Mouse (Mus musculus) right cerebral cortex, postnatal 25 days (tissue): Measurements from ENCODE around the gene Clca1.
"Not testable (repeated sequence)": the region's sequence is repeated elsewhere in the genome, so short reads cannot be mapped to it uniquely, and the experiment has no call there.

Experiments
- DNase-seq: peaks from one replicate; pipeline ENCODE4 v3.0.0; 2022

Clca1 gene

DNA sequence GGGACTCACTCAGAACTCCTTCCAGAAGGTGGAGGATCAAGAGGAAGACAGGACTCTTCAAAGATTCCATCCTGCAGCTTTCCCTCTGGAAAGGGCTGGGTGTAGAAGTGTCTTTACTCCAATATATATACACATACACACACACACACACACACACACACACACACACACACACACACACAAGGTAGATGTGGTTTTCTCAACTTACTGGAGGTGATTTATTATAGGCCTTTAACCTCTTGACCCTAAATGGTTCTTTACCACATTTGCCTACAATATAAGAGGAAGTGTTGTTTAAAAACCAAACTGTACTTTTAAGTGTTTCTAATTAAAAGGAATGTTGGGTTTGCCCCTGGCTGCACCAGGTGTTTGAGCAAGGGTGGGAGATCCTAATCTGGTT is at the start of gene Clca1:
Gene Clca1, minus strand, starts transcription at position 101 of the 400 bp plus-strand sequence.
- no peak for DNase-seq

GRCm38 (mm10) chr3:145080904-145081303 is 48.3 kb upstream of the Clca1 start:
- no peak for DNase-seq

GRCm38 (mm10) chr3:145078405-145078804 is 45.8 kb upstream of the Clca1 start:
- no peak for DNase-seq

DNA sequence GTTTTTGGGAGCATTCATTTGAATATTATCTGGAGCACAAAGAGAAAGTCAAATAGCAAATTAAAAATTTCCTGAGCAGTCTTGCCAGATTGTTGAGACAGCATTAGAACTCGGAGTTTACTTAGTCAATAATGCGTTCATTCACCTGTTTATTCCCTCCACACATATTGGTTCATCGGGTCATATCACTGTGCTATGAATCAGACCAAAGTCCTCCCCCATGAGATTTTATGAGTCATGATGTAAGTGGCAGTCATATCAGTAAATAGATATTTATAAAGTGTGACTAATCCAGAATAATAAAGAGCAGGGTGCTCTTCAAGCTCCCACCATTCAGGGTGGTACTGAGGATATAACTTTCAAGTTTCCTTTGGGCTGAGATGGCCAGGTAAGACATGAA is 39.8 kb upstream of the Clca1 start:
- no peak for DNase-seq

DNA sequence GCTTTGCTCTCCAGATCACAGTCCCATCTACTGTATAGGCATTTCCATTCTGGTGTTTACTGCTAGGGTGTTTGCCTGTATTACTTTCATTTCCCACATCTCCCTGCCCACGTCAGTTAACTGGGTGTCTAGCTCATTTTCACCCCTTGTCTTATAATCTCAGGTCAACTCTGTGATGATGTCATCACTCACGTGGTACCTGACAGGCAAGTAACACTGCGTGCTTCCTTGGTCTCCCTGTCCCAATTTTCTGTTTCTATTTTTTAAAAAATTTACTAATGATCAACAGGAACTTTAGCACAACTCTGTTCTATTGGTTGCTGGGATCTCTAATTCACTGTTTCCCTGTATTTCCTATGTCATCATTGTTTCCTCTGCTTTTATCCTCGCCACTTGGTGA is 36.4 kb upstream of the Clca1 start:
- no peak for DNase-seq

DNA sequence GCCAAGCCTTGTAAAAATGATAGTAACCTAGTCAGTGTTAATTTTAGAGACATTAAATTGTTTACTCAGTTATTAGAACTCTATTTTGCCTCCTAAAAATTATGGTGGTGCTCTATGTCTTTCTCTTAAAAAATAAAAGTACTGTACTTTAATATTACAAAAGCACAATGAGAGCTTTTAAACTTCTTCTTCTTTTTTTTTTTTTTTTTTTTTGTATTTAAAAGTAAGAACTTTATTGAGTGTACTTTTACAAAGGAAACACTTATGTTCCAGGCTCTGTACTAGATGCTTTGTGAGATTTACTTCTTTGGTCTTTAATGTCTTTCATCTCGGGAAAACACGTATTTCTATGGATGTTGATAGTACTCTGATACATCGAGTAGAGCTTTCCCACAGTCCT is 22.6 kb upstream of the Clca1 start:
- DNase-seq = not testable (repeated sequence)

DNA sequence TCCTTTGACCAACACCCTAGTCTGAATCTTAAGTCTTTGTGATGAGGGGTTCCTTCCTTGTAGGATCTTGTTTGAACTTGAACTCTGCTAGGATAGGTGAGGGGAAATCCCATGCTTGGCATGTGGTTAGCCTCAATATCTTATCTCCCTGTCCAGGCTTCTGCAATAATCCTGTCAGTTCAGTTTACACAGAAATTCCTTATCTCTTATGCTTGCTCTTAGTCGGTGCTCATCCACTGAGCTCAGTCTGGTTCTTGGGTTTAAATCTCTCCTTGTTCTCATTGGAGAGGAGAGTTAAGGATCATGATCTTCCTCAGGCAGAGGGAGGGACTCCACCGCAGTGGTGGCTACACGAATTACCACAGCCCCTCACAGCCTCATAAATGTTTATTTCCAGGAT is 17.2 kb upstream of the Clca1 start:
- DNase-seq = no peak

DNA sequence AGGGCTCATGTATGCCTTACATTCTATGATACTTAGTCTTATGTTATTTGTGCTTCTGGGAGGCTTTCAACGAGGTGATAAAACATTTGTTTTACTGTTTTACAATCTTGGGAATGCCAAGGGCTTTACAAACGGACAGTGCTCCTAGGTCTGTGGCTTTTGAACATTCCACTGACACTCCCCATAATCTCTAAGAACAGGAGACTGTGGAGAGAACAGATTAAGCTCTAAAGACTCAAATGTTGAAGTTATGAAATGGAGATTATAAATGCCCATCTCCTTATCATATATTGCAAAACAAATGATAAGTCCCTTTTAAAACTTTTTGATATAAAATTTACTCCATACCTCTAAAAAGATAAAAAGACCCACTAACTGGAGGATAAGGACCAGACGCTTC is 6.2 kb upstream of the Clca1 start:
- no peak for DNase-seq

DNA sequence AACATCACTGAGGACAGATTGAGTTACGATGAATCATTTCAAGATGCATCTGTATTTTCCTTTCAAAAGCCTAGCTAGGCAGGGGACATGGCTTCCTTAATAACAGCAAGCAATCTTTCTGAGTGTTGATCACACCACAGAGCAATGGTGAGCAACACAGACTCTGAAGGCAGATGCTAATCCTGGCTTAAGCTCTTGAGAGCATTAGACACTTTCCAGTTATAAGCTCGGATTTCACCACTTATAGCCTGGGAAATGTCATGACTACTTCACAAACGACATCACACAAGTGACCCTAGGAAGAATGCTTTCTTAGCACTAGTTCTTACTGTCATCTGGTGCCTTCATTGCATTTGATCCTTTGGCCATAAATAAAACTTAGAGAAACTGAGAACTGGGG is 4.5 kb downstream of the Clca1 start:
- DNase-seq = no peak

GRCm38 (mm10) chr3:145026750-145027149 is 5.8 kb downstream of the Clca1 start:
- DNase-seq = peak; percentile 38

GRCm38 (mm10) chr3:145017807-145018206 is 14.8 kb downstream of the Clca1 start:
- no peak for DNase-seq

GRCm38 (mm10) chr3:145004422-145004821 is 28.2 kb downstream of the Clca1 start:
- no peak for DNase-seq

DNA sequence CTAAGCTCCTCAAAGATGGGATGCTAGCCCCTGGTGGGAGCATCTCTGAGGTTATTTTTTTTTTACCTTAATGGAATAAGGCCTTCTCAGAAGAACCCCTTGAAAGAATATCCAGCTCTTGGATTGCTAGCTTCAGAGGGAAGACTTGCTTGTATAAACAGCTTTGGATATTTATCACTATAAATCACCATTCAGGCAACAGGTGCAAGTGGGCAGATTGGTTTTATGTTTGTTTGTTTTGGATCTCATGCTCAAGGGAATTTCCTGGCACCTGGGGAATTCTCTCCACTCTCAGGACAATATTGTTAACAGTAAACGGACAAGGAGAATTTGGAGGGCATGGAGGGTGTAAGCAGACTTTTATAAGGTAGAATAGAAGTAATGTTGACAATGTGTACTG is 31.7 kb downstream of the Clca1 start:
- no peak for DNase-seq

GRCm38 (mm10) chr3:144993055-144993454 is 39.5 kb downstream of the Clca1 start:
- no peak for DNase-seq

DNA sequence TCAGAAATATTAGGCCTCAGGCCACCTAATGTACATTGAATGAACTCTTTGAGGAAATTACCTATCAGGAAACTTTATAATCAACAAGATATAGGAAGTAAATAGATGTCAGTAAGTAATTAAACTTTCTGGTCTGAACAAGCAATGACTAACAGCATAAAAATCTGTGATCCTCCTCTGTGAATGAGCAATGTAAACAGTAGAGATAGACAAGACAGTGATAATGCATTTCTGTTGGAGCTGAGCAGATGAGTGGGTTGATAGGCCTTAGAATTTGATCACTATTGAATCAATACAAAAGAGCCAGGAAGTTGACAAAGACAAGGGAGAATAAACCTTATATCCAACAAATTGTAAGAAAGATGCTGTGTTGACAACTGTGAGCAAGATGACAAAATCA is 40.0 kb downstream of the Clca1 start:
- DNase-seq = no peak

DNA sequence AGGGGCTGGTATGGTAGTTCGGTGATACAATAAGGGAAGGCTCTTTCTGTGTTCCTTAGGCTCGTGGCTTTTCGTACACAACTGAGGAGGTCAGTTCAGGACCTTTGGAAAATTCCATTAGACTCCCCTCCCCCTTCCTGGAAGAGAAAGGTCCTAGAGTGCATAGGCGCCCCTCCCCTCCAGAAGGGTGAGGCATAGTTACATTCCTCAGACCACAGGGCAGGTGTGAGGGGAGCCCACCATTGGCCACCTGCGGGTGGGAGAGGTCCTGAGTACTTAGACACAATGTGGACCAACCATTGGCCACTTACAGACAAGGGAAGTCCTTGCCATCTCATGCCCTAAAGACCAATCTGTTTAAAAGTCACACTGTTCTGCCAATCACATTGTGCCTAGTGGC is 46.7 kb downstream of the Clca1 start:
- DNase-seq = no peak

- DNase-seq = no peak
Measured at GRCm38 (mm10) chr3:144980551-144980950, 52.0 kb downstream of the Clca1 start.

GRCm38 (mm10) chr3:144977631-144978030 is 54.9 kb downstream of the Clca1 start:
- DNase-seq = no peak

GRCm38 (mm10) chr3:144976091-144976490 is 56.5 kb downstream of the Clca1 start:
- no peak for DNase-seq

GRCm38 (mm10) chr3:144974945-144975344 is 57.6 kb downstream of the Clca1 start, which contains the start of gene Clca4a:
Gene Clca4a (minus strand): TSS chr3:144975045.
- no peak for DNase-seq

GRCm38 (mm10) chr3:144971553-144972270 is 60.9 kb downstream of the Clca1 start:
- no peak for DNase-seq

DNA sequence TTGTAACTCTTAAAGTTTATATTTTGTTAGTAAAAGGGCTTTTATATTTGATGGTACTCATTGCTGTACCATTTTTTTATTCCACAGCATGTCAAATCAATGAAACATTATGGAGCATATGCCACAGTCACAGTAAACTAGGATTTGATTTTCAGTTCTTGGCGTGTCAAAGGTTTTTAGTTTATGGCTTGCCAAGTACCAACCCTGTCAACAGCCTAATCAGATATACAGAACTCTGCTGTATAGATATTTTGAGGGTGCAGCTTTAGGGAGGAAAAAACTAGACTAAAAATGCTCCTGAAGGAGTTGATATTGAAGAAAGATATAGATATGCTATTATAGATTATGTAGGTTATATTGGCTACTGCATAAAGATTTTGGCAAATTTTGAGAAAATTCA is 62.8 kb downstream of the Clca1 start:
- no peak for DNase-seq

DNA sequence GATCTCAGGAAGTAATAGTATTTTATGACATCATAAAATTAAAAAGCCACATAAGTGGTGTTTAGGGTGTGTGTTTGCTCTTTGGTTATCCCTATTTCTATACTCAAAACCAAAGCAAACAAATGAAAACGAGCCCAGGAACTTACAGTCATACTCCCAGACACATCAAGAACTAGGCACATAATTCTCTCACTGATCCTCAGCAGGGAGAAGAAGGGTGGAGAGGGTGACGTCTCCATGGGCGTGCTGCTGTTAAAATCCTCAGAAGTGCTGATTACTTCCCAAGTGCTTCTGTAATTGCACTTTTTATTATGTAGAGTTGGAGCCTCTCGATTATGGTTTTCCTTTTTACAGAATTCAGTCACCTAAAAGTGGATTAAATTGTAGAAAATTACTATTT is 66.5 kb downstream of the Clca1 start:
- DNase-seq = no peak
